Mouse (Mus musculus): ENCODE data around the gene Gria1.

Gene Gria1

GRCm38 (mm10) chr11:57174165-57174564, 163.0 kb downstream of the Gria1 start:
- no peak for DNase-seq (ENCODE audit: low spot score in 2 of 2)

DNA sequence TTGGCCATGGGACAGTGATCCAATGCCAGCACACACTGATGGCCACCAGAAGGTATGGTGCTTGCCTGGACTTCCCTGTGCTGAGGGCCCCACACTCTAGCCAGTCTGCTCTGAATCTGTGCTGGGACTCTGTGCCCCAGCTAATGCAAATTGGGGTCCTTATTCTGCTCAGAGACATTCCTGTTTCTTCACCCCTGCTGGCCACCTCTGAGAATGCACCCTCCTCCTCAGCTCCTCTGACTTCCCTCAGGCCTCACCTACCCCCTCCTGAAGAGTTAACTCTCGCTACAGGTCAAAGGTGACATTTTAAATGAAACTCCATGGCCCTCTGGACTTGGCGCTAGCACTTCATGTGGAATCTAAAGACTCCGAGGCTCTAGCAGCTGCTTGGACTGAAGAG, 165.4 kb downstream of the Gria1 start:
- DNase-seq (ENCODE audit: low spot score in 2 of 2) = no peak

DNA sequence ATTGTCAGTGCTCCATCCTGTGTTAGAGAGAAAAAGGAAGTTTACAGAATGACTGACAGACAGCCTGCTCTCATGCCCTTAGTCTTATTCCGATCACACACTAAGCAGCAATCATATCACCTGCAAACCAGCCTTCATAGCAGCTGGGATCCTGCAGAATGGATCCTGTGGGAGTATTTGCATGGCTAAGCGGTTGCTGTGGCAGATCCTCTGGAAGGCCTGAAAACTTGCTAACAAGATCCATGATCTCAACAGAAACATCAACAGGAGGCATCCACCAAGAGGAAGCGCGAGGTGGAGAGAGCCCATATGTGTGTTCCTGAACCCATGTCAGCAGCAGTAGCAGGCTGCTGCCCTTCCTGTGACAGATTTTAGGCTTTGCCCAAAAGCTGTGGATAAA, 173.0 kb downstream of the Gria1 start:
- DNase-seq (ENCODE audit: low spot score in 2 of 2) = no peak

- no peak for DNase-seq (ENCODE audit: low spot score in 2 of 2)
These were observed 173.9 kb downstream of the Gria1 start for GRCm38 (mm10) chr11:57185110-57185509.

GRCm38 (mm10) chr11:57189391-57189790, 178.2 kb downstream of the Gria1 start:
- no peak for DNase-seq (ENCODE audit: low spot score in 2 of 2)

DNA sequence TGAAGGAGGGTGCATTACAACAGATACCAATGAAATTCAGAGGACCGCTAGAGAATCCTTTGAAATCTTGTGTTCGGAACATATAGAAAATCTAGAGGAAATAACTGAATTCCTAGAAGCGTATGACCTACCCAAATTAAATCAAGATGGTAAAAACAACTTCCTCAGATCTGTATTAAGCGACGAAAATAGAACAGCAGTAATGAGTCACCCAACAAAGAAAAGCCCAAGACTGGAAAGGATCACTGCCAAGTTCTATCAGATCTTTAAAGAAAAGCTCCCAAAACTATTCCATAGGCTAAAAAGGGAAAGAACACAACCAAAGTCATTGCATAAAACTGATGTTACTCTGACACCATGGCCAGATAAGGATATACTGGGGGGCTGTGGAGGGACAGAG, 183.6 kb downstream of the Gria1 start:
- no peak for DNase-seq (ENCODE audit: low spot score in 2 of 2)

- no peak for DNase-seq (ENCODE audit: low spot score in 2 of 2)
These were observed 190.2 kb downstream of the Gria1 start for GRCm38 (mm10) chr11:57201245-57201976.

GRCm38 (mm10) chr11:57204371-57204770, 193.2 kb downstream of the Gria1 start:
- DNase-seq (ENCODE audit: low spot score in 2 of 2) = no peak

GRCm38 (mm10) chr11:57207260-57207659, 196.1 kb downstream of the Gria1 start:
- no peak for DNase-seq (ENCODE audit: low spot score in 2 of 2)

- no peak for DNase-seq (ENCODE audit: low spot score in 2 of 2)
These were observed 202.9 kb downstream of the Gria1 start for GRCm38 (mm10) chr11:57214079-57214478.

DNA sequence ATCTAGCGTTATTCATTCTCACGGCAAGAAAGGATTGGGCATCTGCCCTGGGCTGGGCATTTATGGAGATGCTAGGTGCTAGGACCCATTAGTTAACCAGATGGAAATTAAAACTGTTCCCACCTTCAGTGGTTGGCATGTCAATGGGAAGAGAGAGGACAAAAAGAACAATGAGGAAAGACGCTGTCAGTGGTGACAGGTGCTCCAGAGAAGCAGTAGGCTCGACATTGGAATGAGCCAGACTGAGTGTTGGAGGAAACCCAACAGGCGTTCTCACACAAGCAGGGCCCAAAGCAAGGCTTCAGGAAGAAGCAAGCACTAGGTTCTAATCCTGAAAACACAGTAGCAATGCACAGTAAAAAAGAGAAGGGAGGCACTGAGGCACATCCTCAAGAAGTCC, 203.4 kb downstream of the Gria1 start:
- no peak for DNase-seq (ENCODE audit: low spot score in 2 of 2)

DNA sequence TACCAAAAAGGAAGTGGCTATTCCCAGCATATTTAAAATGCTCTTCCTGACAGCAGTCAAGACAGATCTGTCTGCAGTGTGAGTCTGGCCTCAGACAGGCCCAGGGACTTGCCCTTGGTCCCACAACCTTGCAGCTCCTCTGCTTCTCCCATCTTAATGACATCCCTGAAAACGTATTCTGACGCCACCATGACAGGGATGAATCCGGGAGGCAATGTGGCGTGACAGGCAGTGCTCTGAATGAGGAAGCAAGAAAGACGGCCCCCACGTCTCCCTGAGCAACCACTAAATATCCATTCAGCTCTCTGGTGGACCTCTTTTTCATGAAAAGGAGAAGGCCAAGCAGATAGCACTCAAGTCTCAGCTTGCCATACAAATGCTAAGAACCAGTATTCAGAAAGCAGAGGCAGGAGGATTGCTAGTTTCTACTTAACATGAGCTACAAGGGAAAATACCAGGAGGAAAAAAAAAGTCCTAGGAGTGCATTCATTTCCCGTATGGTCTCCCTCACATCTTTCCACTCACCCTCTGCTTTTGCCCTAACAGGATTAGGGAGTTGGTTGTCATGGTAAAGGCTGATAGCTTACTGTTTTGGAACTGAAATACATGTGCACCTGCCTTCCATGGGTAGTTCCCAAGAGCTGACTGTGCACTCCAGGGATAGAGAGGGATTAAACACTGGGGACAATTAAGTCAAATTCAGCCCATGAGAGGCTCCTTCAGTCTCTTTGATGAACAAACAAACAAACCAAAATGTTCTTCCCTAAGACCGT, 211.8 kb downstream of the Gria1 start:
- no peak for DNase-seq (ENCODE audit: low spot score in 2 of 2)

DNA sequence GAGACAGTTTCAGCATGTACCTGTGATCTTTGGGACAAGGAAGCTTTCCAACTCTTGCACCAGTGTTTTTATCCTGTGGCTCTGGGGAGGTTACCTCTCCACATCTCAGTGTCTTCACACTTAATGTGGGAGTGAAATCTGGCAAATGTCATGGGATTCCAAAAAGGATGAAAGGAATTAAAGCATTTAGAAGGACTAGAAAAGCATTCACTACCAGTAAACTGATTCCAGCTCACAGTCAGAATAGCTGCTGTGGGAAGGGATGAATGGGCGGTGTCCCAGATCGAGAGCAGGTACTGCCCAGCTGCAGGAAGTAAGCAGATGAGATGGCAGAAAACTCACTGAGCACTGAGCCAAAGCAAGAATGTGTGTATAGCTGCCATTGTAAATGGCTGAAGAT, 224.3 kb downstream of the Gria1 start:
- no peak for DNase-seq (ENCODE audit: low spot score in 2 of 2)

- no peak for DNase-seq (ENCODE audit: low spot score in 2 of 2)
These were observed 225.2 kb downstream of the Gria1 start for GRCm38 (mm10) chr11:57236431-57236830.

GRCm38 (mm10) chr11:57239758-57240157, 228.6 kb downstream of the Gria1 start:
- DNase-seq (ENCODE audit: low spot score in 2 of 2) = no peak

DNA sequence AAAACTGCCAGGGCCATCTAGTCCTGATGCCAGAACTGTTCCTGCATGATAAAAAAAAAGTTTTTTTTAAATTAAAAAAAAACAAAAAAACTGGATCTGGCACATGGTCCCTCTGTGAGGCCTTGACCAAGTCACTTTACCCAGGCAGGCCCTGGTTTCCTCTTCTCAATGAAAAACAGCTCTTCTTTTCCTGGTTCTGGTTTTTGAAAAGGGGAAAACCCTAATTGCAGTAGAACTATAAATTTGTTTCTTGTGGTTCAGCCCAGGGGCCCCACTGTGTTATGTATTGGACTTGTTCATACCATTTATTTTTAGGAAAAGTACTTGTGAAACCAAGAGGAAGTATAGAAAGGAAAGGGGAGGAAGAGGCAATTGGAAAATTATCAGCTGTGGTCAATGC, 232.6 kb downstream of the Gria1 start:
- DNase-seq (ENCODE audit: low spot score in 2 of 2) = no peak

GRCm38 (mm10) chr11:57244543-57244942, 233.4 kb downstream of the Gria1 start:
- no peak for DNase-seq (ENCODE audit: low spot score in 2 of 2)

DNA sequence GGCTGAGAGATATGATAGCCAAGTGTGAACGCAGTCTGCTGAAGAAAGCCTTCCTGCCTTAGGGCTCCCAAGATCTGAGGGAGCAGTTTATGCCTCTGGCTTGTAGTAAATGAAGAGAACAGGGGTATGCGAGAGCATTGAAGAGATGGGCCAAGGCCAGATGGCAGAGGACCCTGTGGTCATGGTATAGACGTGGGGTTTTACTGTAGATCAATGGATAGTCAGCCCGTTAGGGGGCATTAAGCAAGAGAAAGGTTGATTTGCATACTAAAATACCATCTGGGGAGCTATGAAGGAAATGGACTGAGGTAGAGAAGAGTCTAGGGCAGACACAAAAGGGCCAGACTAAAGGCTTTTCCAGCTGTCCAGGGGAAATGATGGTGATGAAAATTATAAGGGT, 237.7 kb downstream of the Gria1 start:
- no peak for DNase-seq (ENCODE audit: low spot score in 2 of 2)

DNA sequence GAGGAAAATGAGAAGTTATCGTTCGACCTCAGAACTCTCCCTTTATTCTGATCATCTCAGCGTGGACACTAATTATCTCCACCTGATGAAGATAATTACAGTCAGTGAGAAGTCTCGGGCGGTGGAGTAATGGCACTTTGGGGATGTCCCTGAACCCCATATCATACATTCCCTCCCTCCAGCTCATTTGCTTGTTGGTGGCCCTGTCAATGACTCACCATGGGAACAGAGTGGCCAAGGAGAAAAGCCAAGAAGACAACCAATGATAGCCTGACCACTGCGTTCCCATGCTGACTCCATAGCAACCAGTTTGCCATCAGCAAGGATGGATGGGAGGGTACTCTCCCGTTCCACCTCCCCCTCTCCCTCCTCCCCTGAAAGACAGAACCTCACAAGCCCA, 238.9 kb downstream of the Gria1 start:
- DNase-seq (ENCODE audit: low spot score in 2 of 2) = no peak

DNA sequence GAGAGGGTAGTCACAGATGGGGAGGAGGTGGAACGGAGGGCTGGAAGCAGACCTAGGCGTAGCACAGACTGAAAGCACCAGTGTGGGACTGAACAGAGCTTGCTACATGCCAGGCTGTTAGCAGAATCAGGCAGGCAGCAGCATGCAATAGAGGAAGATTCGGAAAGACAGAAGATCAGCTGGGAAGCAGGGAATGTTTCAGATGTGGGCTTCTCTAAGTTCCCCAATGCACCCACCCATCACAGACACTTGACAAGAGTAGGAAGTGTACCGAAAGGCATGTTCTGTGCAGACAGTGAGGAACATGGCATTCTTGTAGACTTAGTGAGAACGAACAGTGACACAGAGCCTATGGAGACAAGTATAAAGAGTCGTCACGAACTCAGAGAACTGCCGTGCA, 260.5 kb downstream of the Gria1 start:
- no peak for DNase-seq (ENCODE audit: low spot score in 2 of 2)

GRCm38 (mm10) chr11:57274687-57275086, 263.5 kb downstream of the Gria1 start:
- DNase-seq (ENCODE audit: low spot score in 2 of 2) = no peak

GRCm38 (mm10) chr11:57278056-57278455, 266.9 kb downstream of the Gria1 start:
- DNase-seq (ENCODE audit: low spot score in 2 of 2) = no peak

GRCm38 (mm10) chr11:57286119-57286518, 274.9 kb downstream of the Gria1 start:
- DNase-seq (ENCODE audit: low spot score in 2 of 2) = no peak

Measured in spleen, postnatal 4 days (tissue).